Mouse (Mus musculus) CH12.LX (cell line): Measurements from ENCODE around the gene Fbxl15.

Experiments used
- CTCF ChIP-seq, 2 experiments: IDR thresholded peaks in 1 of 2; conservative IDR thresholded peaks in 1 of 2; 2 replicates each; pipeline ENCODE4 v1.5.1; 2011 to 2012; ENCODE audit warnings: low read depth in 2 of 2, low read length in 2 of 2, improper control_type of control experiment in 1 of 2, inconsistent platforms in 1 of 2, mild to moderate bottlenecking in 1 of 2, moderate library complexity in 1 of 2
- EP300 ChIP-seq: IDR thresholded peaks from 2 replicates; pipeline ENCODE4 v1.6.1; 2011; ENCODE audit warnings: low read length, improper control_type of control experiment
- POLR2A ChIP-seq: IDR thresholded peaks from 2 replicates; pipeline ENCODE4 v1.6.1; 2011; ENCODE audit warnings: low read depth, mild to moderate bottlenecking, improper control_type of control experiment, low read length
- USF1 ChIP-seq: IDR thresholded peaks from 2 replicates; pipeline ENCODE4 v1.6.1; 2014; ENCODE audit warnings: low read depth, mild to moderate bottlenecking, inconsistent platforms, low read length, improper control_type of control experiment
- ZKSCAN1 ChIP-seq: IDR thresholded peaks from 2 replicates; pipeline ENCODE4 v1.6.1; 2012; ENCODE audit warnings: low read depth, inconsistent platforms, low read length, improper control_type of control experiment, borderline replicate concordance
- ZMIZ1 ChIP-seq: IDR thresholded peaks from 2 replicates; pipeline ENCODE4 v1.6.1; 2012; ENCODE audit warnings: low read depth, mild to moderate bottlenecking, inconsistent platforms, low read length, improper control_type of control experiment

- TF ChIP-seq ZMIZ1: no peak
- TF ChIP-seq USF1: no peak
- no peak for TF ChIP-seq POLR2A
- no peak for TF ChIP-seq CTCF (conservative IDR thresholded peaks at IDR 0.05 in 1 of 2, IDR thresholded peaks at IDR 0.05 in 1 of 2; ENCODE audit: low read depth in 2 of 2, low read length in 2 of 2)
- no peak for TF ChIP-seq EP300
- no peak for TF ChIP-seq ZKSCAN1
Measured at GRCm38 (mm10) chr19:46333906-46334305, 5.9 kb downstream of the Fbxl15 start.
